Mouse (Mus musculus): ENCODE measurements around the gene Tada2a.

GRCm38 (mm10) chr11:84113623-84114022, 15.8 kb downstream of the Tada2a start:
- TF ChIP-seq CTCF (IDR thresholded peaks at IDR 0.05; ENCODE audit: control insufficient read depth, insufficient read depth, low read length) (no peak), POLR2A (IDR thresholded peaks at IDR 0.05; ENCODE audit: borderline replicate concordance, control insufficient read depth, low read depth, low read length) (no peak)

All from bone marrow, adult 2 months (tissue).